Mouse (Mus musculus): ENCODE measurements around the gene Akap13. TPM values are rescaled to one million over a fixed set of nuclear protein-coding genes. Genes with fewer than 3 reads are reported as not detected.

The Akap13 gene
- 25.8 and 29.9 TPM in 2 replicates for polyA plus RNA-seq (2016; fragmentation: Nextera tagmentation; extraction: Ambion mirVana)

DNA sequence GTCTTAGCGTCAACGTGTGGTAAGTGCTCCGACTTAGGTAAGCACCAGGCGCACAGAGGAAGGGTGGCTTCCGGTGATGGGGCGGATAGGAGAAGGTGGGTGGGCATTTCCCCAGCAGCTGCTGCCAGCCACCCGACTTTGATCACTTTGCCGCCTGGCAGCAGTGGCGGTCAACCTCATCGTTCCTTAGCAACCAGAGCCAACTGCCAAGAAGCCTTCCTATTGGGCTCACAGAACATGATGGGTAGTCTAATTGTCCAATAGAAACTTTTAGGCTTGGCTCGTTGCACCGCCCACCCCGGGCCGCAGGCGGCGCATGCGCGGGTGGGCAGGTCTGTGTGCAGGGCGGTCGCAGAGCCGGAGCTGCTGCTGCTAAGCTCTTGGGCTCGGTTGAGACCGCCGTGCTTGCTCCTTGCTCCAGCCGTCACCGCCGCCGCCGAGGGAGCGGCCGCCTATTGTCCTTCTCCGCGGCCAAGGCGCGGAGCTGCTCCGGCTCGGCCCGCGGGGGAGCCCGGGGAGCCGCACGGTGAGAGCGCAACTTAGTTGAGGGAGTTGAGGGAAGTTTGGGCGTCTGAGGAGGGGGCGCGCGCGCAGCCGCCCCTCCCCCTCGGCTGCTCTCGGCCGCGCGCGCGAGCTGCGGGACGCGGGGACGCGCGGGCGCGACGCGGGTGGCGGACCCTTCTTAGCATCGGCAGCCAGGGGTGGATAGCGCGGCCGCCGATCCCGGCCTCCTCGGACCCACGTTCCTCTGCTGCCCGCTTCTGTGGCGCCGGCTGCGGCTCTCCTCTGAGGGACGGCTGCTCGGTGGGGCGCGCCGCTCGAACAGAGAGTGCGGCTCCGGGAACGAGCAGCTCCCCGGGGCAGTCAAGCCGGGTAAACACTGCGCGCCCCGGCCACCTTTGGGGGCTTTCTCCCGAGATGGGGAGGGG is at the start of gene Akap13:
Akap13 (plus strand) TSS at position 312 of the 929 bp plus-strand sequence.
- Histone ChIP-seq H3K36me3 (no peaks in the 10 kb centered on the region), H3K4me3 (peak within 1 kb of the TSS; percentile 82), H3K9ac (peak within 1 kb of the TSS; percentile 88), H3K27me3 (replicated peaks) (no peaks in the 10 kb centered on the region), H3K4me2 (replicated peaks) (peak within 1 kb of the TSS; percentile 74), H3K9me3 (no peaks in the 10 kb centered on the region), H3K27ac (peak within 1 kb of the TSS; percentile 89), H3K4me1 (peaks cover 8% of the 10 kb centered on the region)
- peak; percentile 99 for ATAC-seq (ENCODE audit: low FRiP score, low read depth)
- WGBS = under 1% methylated on average over 74 of the region's 94 CpGs

DNA sequence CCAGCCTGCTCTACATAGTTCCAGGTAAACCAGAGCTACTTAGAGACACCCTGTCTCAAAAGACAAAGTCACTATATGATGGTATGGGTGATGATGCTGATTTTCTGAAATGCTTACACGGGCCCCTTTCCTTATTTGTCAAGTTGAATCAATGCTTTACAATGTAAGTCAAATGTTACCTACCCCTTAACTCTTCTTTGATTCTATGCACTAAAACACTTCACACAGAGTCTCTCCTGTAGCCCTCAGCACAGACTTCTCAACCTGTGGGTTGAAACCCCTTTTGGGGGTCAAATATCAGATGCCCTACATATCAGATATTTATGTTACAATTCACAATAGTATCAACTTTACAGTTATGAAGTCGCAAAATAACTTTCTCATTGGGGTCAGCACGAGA is 44.7 kb upstream of the Akap13 start:
- no peaks in the 10 kb centered on the region for H3K36me3 ChIP-seq
- no peaks in the 10 kb centered on the region for H3K9me3 ChIP-seq
- no peak overlapping the region for H3K4me2 ChIP-seq (replicated peaks)
- no peak overlapping the region for H3K9ac ChIP-seq
- no peaks in the 10 kb centered on the region for H3K27me3 ChIP-seq (replicated peaks)
- H3K4me1 ChIP-seq = no peaks in the 10 kb centered on the region
- no peak overlapping the region for H3K4me3 ChIP-seq
- H3K27ac ChIP-seq = no peak overlapping the region
- no peak for ATAC-seq (ENCODE audit: low FRiP score, low read depth)
- WGBS = 87% methylated on average over 3 of the region's 3 CpGs

DNA sequence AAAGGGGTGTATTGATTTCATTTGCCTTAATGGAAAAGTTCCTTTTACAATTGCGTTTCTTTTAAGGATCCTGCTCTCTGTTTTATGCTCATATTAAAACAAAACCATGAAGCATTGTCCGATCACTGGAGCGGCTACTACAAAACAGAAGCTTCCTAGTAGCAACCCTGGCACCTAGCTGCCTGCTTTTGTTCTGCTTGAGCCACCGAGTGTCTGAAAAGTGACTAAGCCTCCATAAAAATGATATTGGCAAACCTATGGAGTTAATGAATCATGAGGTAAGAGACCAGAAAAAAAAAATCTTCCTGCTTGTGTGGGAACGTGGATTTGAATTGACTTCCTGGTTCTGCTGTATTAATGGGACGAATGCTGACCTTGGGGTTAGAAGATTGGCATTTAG is 44.1 kb upstream of the Akap13 start:
- Histone ChIP-seq H3K9me3 (no peaks in the 10 kb centered on the region), H3K27ac (no peak overlapping the region), H3K36me3 (no peaks in the 10 kb centered on the region), H3K4me3 (no peak overlapping the region), H3K4me1 (no peaks in the 10 kb centered on the region), H3K27me3 (replicated peaks) (no peaks in the 10 kb centered on the region), H3K4me2 (replicated peaks) (no peak overlapping the region), H3K9ac (no peak overlapping the region)
- WGBS = 79% methylated on average over 6 of the region's 6 CpGs
- no peak for ATAC-seq (ENCODE audit: low FRiP score, low read depth)

DNA sequence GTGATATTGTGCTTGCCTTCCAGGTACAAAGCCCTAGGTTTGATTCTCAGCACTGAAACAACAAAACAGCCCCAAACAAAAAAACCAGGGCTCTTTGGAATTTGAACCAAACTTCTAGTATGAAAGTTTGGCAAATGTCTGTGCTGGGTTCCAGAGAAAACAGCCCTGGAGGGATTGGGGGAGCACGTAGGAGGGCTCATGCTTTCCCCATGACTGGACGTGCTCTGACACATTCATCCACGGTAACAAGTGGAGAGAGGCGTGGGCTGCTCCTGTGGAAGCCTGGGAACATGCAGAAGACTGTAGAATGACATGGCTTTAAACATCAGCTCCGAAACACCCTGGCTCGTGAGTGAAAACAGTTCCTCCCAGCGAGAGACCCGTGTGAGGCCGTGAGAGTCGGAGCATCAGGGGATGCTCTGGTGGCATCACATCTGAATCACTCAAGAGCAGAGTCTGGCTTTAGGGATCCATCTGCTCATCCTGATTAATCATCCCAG is 43.3 kb upstream of the Akap13 start:
- no peaks in the 10 kb centered on the region for H3K27me3 ChIP-seq (replicated peaks)
- H3K4me3 ChIP-seq = no peak overlapping the region
- no peaks in the 10 kb centered on the region for H3K9me3 ChIP-seq
- ATAC-seq (ENCODE audit: low FRiP score, low read depth) = no peak
- H3K36me3 ChIP-seq = no peaks in the 10 kb centered on the region
- H3K9ac ChIP-seq = no peak overlapping the region
- H3K27ac ChIP-seq = no peak overlapping the region
- WGBS = 87% methylated on average over 10 of the region's 10 CpGs
- no peaks in the 10 kb centered on the region for H3K4me1 ChIP-seq
- H3K4me2 ChIP-seq (replicated peaks) = no peak overlapping the region

DNA sequence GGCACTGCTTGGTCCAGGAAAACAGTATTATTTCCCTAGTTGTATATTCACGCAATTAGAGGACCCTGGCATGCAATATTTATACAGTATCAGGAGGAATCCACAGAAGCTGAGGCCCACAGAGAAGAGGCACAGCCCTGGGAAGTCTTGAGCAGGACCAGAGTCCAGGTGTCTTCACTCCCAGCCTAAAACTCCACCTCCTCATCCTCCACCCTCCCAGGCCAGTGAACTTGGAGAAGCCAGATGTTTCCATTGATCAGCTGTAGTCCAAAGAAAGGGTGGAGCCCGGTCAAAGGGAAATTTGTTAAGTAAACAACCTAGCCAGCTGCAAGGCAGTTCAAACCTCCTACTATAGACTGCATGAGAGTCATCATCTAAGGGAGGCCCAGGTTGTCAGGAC is 42.8 kb upstream of the Akap13 start:
- WGBS = 75% methylated on average over 2 of the region's 2 CpGs
- Histone ChIP-seq H3K9ac (no peak overlapping the region), H3K27me3 (replicated peaks) (no peaks in the 10 kb centered on the region), H3K27ac (no peak overlapping the region), H3K36me3 (no peaks in the 10 kb centered on the region), H3K4me2 (replicated peaks) (no peak overlapping the region), H3K4me3 (no peak overlapping the region), H3K9me3 (no peaks in the 10 kb centered on the region), H3K4me1 (no peaks in the 10 kb centered on the region)
- no peak for ATAC-seq (ENCODE audit: low FRiP score, low read depth)

DNA sequence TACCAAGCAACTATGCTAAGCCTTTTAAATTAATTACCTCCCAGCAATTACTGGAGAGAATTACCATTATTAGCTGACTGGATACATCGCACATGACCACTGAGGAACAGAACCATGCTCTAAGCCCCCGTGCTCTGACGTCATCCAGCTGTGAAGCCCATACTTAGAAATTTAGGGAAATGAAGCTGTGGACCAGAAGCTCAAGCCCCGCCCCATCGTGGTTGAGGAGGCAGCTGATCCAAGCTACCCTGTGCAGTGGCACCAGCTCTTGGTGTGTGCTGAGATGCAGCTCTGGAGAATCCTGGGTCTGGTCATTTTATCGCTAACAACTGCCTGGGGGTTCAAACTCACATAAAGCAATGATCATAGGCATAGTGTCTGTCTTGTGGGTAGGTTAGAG is 41.4 kb upstream of the Akap13 start:
- H3K4me3 ChIP-seq = no peak overlapping the region
- no peaks in the 10 kb centered on the region for H3K27me3 ChIP-seq (replicated peaks)
- no peaks in the 10 kb centered on the region for H3K4me1 ChIP-seq
- H3K4me2 ChIP-seq (replicated peaks) = no peak overlapping the region
- 39% methylated on average over 6 of the region's 6 CpGs for WGBS
- no peak overlapping the region for H3K9ac ChIP-seq
- no peaks in the 10 kb centered on the region for H3K36me3 ChIP-seq
- H3K9me3 ChIP-seq = no peaks in the 10 kb centered on the region
- no peak overlapping the region for H3K27ac ChIP-seq
- ATAC-seq (ENCODE audit: low FRiP score, low read depth) = no peak

DNA sequence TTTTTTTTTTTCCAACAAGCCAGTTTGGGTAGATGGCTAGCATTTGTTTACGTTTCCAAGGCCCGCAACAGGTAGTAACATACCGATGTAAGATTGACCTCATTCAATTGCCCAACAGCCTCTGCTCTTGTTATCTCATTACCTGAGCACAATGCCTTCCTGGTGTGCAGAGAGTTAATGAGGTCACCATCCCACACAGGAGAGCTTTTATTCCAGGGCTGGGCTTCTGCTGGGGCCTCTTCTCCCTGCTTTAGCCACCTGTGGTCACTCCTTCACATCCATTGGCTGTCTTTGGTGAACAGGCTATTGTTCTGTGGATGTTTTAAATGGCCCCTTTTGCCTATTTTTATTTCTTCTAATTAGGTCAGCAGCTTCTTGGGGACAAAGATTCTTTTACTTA is 41.0 kb upstream of the Akap13 start:
- H3K27ac ChIP-seq = no peak overlapping the region
- 24% methylated on average over 3 of the region's 3 CpGs for WGBS

DNA sequence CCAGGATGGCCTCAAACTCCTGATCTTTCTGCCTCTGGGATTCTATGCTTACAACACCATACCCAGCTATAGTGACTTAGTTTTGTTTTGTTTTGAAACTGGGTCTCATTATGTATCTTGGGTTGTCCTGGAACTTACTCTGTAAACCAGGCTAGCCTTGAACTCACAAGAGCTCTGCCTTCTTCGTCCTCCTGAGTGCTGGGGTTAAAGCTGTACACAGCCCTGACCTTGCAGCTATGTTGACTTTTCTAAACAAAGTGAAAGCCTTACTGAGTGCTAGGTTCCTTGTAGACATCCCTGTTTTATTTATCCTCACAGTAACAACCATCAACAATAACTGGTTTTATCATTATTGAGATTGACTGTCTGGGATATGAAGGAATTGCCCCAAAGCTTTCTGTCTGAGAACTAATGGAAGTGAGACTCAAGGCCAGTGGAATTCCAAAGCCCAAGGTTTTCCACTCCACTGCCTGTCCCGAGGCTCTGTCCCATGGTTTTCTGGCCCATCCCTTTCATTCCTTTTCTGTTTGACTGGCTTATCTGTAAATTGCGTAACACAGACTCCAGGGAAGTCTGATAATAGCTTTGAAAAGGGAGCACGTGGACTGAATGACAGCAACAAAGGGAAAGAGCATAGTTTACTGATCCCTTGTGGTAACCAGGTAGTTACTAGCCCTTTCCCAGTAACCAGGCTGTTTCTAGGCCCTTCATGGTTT is 40.0 kb upstream of the Akap13 start:
- H3K36me3 ChIP-seq = no peaks in the 10 kb centered on the region
- H3K27me3 ChIP-seq (replicated peaks) = no peaks in the 10 kb centered on the region
- no peak for ATAC-seq (ENCODE audit: low FRiP score, low read depth)
- no peak overlapping the region for H3K4me2 ChIP-seq (replicated peaks)
- no peaks in the 10 kb centered on the region for H3K9me3 ChIP-seq
- no peak overlapping the region for H3K4me3 ChIP-seq
- H3K4me1 ChIP-seq = no peaks in the 10 kb centered on the region
- no peak overlapping the region for H3K27ac ChIP-seq
- WGBS = 40% methylated on average over 4 of the region's 4 CpGs
- H3K9ac ChIP-seq = no peak overlapping the region

More for the DNA sequence above, 41.0 kb upstream of the Akap13 start:
- no peak for ATAC-seq (ENCODE audit: low FRiP score, low read depth)
- Histone ChIP-seq H3K4me1 (no peaks in the 10 kb centered on the region), H3K4me3 (no peak overlapping the region), H3K4me2 (replicated peaks) (no peak overlapping the region), H3K36me3 (no peaks in the 10 kb centered on the region), H3K9me3 (no peaks in the 10 kb centered on the region), H3K9ac (no peak overlapping the region), H3K27me3 (replicated peaks) (no peaks in the 10 kb centered on the region)

DNA sequence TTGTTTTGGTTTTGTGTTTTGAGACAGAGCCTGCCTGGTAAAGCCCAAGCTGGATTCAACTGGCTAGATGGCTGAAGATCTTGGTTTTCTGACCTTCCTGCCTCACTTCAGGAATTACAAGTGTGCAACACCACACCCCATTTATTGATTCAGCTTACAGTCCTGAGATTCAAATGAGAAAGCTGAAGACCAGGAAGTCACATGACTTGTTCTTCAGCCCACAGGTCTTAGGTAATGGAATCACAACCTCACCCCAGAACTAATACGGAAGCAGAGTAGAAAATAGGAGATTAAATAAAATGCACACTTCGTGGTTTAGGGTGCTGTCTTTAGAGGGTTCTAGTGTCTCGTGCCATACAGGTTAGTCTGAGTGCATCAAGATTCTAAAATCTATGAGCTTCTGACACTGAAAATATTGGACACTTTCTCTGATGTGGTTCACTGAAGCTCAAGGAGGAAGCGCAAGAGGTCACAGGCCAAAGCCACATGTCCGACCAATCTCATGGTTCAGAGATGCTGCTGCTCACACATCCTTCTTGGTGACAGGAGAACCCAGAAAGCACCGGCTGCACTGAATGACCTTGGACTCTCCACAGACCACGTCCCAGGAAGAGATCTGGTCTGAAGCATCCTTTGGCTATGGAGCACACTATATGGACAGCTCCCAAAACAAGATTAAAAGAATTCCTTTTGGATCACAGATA is 39.3 kb upstream of the Akap13 start:
- Histone ChIP-seq H3K36me3 (no peaks in the 10 kb centered on the region), H3K4me2 (replicated peaks) (no peak overlapping the region), H3K9me3 (no peaks in the 10 kb centered on the region), H3K27ac (no peak overlapping the region), H3K9ac (no peak overlapping the region), H3K27me3 (replicated peaks) (no peaks in the 10 kb centered on the region), H3K4me1 (no peaks in the 10 kb centered on the region), H3K4me3 (no peak overlapping the region)
- no peak for ATAC-seq (ENCODE audit: low FRiP score, low read depth)
- WGBS = 84% methylated on average over 7 of the region's 7 CpGs

DNA sequence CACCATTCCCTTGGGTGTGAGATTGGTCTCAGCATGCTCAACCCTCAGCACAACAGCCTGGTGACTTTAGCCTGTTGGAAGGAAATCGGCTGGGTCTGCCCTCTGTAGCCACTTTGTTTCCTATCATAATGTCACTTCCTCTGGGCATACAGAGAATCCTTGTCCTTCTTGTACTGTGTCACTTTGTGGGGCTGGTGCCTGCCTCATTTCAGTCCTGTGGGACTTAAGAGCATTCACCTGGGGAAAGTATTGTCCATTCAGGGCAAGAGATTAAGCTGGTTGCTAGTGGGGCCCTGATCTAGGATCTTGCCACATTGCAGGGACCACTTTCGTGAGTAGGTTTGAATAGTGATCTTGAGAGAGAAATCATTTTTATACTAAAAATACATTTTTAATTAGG is 34.4 kb upstream of the Akap13 start:
- Histone ChIP-seq H3K4me3 (no peak overlapping the region), H3K4me2 (replicated peaks) (no peak overlapping the region), H3K4me1 (no peaks in the 10 kb centered on the region), H3K27ac (no peak overlapping the region), H3K36me3 (no peaks in the 10 kb centered on the region), H3K9ac (no peak overlapping the region), H3K9me3 (no peaks in the 10 kb centered on the region), H3K27me3 (replicated peaks) (no peaks in the 10 kb centered on the region)
- WGBS = 86% methylated on average over 2 of the region's 2 CpGs
- ATAC-seq (ENCODE audit: low FRiP score, low read depth) = no peak

DNA sequence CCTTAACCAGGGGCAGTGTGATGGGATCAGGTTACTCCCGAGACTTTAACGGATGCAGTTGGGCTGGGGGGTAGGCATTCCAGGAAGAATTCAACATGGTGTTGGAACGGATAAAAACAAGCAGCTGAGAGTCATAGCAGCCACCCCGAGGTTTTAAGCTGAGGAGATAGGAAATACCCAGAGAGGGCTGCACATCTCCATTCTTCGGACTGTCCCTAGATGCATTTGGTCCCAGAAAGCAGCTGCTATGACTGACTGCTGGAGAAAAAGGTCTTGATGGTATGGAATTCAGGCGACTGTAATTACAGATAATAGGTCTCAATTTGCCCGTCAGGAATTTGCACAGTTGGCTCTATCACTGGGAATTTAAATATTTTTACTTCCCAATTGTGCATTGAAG is 31.2 kb upstream of the Akap13 start:
- H3K4me1 ChIP-seq = no peaks in the 10 kb centered on the region
- no peak overlapping the region for H3K27ac ChIP-seq
- H3K27me3 ChIP-seq (replicated peaks) = no peaks in the 10 kb centered on the region
- no peaks in the 10 kb centered on the region for H3K9me3 ChIP-seq
- no peak overlapping the region for H3K4me3 ChIP-seq
- no peaks in the 10 kb centered on the region for H3K36me3 ChIP-seq
- WGBS = 72% methylated on average over 7 of the region's 7 CpGs
- ATAC-seq (ENCODE audit: low FRiP score, low read depth) = no peak
- H3K4me2 ChIP-seq (replicated peaks) = no peak overlapping the region
- H3K9ac ChIP-seq = no peak overlapping the region

DNA sequence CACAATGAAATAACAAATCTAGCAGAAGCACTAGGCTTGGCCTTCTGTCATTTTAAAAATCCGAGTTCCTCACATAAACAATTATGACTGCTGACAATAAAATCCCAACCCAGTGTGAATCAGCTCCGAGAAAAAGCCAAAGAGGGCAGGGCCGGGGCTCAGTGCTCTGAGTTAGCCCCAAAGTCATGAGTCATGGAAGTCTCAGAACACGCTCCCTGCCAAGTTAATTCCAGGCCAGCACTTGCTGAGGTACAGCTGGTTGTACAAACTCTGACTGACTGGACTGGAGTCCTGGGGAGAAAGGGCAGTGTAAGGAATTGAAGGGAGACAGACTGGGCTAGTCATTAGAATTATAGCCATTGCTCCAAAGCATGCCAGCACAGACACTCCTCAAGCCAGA is 28.0 kb upstream of the Akap13 start:
- H3K9me3 ChIP-seq = no peaks in the 10 kb centered on the region
- ATAC-seq (ENCODE audit: low FRiP score, low read depth) = no peak
- no peak overlapping the region for H3K9ac ChIP-seq
- no peaks in the 10 kb centered on the region for H3K36me3 ChIP-seq
- H3K4me1 ChIP-seq = no peaks in the 10 kb centered on the region
- no peaks in the 10 kb centered on the region for H3K27me3 ChIP-seq (replicated peaks)
- WGBS = 76% methylated on average over 4 of the region's 4 CpGs
- H3K4me3 ChIP-seq = no peak overlapping the region
- no peak overlapping the region for H3K27ac ChIP-seq
- no peak overlapping the region for H3K4me2 ChIP-seq (replicated peaks)
